Mouse (Mus musculus) mouse trophoblast stem cell (cell line): ENCODE data around the gene Sigmar1.
"Not testable (repeated sequence)": the region's sequence is repeated elsewhere in the genome, so short reads cannot be mapped to it uniquely, and the experiment has no call there.

Experiments used
- in situ Hi-C, 2 experiments: fragments of 300-500 bp; cut with MseI, MboI; formaldehyde crosslinking; loops; 2 replicates in 1 of 2; 3 replicates in 1 of 2; pipeline ENCODE4 v1.15.1; 2025

Gene Sigmar1

DNA sequence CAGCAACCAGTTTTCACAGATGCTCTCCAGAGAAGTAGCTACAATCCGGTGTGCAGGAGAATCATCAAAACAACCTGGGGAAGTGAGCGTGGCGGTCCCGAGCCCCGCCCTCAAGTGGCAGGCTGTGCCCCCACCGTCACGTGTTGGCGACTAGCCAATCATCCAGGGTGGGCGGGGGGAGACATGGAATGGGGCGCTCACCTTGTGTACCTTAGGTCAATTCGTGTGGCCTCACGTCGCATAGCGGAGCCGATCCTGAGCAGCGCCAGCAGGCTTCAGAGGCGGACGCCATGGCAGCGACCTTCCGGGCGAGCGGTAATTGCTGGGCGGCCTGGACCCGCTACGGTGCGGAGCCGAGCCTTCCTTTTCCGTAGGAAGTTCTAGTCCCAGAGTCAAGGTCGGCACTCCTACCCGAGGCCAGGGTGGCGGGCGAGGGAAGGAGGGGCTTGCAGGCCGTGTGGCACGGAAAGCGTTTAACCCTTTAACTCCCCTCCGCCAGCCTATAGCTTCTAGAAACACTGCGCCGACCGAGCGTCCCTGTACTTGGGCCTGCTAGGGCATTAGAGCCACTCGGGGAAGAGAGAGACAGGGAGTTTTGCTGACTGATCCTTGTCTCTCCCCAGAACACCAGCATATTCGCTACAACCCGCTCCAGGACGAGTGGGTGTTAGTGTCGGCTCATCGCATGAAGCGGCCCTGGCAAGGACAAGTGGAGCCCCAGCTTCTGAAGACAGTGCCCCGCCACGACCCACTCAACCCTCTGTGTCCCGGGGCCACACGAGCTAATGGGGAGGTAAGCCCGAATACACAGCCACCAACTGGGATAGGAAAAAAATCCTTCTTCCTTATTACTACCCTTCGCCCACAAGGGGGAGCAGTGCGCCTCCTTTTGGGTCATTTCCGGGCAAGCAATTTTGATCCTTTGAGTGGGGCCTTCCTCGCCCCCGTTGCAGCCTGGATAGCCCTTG lies at the start of gene Sigmar1:
Sigmar1 (minus strand) TSS at position 820 of the 968 bp plus-strand sequence.
- in situ Hi-C loops, result no loop called here

DNA sequence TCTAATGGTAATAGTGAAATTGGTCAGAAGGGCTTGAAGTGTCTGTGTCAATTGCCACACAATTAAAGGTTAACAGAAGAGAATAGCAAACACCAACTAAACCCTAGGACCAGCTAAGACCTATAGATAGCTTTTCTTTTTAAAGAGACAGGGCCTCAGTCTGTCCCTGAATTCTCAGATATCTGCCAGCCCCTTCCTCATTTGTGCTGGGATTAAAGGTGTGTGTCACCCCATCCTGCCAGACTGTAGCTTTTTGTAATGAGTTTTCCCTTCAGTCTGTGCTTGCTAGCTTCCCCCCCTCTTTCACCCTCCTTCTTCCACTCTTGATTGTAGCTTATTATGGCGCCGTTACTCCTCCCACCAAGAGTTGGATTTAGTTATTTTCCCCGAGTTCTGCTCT lies 27.2 kb upstream of the Sigmar1 start:
- in situ Hi-C loops, result not testable (repeated sequence)

DNA sequence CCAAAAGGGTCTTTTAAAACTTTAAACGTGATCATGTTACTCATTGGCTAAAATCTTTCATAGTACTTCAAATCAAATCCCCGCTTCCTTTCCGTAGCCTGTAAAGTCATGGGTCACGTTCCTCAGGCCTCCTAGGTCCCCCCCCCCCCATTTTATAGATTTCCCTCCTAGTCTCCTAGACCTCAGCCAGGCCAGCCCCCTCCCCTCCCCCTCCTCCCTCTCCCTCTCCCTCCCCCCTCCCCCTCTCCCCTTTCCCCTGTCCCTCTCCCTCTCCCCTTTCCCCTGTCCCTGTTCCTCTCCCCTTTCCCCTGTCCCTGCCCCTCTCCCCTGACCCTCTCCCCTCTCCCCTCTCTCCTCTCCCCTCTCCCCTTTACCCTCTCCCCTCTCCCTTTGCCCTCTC lies 26.8 kb upstream of the Sigmar1 start:
- in situ Hi-C loops, result not testable (repeated sequence)

DNA sequence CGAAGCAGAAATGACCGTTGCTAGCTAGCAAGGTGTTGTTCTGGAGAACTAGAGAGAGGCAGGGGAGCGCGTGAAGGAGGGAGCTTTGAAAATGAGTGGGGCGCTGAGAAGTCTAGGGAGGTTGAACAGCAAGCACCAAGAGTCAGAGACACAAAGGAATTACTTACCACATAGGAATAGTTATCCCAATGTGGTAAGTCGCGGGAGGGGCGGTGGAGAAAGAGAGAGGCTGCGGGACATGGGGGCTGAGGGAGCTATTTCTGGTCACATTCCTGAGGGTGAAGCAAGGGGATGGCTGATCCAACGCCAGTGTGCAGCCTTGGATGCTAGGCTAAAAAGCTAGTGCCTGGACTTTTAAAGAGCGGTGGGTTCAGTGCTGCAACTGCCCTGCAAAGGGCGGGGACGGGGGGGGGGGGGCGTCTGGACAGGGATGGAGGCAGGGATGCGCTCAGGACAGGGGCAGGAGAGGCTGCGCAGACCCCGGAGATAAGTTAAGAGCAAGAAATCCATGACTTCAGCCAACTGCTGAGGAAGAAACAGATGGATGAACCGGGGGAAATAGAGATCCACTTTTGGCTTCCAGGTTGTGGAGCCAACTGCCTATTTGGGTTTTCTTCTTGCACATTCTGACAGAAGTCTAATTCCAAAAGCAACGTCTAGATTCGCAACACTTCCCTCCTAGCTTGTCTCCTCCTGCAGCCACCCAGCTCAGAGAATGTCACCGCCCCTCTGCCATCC lies 26.0 kb upstream of the Sigmar1 start:
- in situ Hi-C loops, result not testable (repeated sequence)

DNA sequence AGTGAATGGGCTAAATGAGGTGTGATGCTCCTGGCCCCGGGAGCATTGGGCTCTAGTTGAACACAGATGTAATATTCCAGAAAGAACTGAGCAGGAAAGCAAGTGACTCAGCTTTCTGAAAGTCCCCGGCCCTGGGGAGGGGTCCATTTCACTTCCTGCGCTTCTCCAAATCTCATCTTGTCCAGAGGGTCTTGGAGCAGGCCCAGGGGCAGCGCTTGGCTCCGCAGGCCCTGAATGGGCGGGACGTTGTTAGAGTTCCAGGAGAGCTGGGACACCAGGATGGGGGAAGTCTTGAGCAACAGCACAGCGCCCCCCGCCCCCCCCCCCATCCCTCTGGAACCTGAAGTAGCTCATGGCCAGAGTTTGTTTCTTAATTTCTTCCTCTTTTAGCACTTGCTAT lies 25.3 kb upstream of the Sigmar1 start:
- in situ Hi-C loops, result not testable (repeated sequence)

DNA sequence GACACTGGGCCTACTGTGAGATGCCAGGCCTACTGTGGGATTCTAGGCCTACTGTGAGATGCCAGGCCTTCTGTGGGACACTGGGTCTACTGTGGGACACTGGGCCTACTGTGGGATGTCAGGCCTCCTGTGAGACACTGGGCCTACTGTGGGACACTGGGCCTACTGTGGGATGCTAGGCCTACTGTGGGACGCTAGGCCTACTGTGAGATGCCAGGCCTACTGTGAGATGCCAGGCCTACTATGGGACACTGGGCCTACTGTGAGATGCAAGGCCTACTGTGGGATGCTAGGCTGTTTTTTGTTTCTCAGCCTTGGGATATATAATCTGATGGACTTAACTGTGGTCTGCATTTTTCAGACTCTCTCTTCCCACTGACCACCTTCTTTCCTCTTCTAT lies 19.9 kb upstream of the Sigmar1 start:
- in situ Hi-C loops, result not testable (repeated sequence)

DNA sequence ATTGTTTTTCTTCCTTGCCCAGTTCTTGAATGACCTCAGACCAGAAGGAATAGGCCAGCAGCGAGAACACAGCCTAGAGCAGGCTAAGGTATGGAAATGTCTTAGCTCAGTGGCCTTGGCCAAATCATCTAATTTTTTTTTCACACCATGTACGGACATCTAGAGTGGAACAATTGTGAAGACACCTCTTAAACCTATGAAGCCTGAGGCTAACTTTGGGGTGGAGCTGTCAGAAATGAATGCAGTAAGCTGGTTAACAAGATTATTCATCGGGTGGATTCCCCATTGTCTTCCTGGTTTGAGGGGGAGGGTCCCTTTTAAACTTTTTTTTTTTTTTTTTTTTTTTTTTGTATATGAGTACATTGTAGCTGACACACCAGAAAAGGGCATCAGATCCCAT lies 18.5 kb upstream of the Sigmar1 start:
- in situ Hi-C loops, result not testable (repeated sequence)

DNA sequence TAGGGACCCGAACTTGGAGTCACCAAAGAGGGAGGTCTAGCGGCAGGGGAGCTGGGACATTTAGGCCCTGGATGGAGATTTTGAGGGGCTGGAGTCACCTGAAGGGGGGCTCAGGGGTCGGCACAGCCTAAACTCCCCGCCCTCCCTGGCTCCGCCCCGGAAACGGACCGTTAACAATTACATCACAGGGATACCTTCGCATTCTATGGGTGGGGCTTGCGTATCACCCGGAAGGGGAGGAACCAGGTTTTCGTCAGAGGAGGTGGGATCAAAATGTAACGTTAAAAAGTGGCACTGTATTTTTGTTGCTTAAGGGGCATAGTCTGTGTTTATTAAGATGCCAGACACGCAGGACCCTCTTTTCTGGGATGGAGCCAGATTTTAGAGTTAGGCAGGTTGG lies 18.0 kb upstream of the Sigmar1 start, which contains the start of gene Ccl27a:
Ccl27a (minus strand) TSS at position 246 of the 400 bp plus-strand sequence.
- in situ Hi-C loops, result not testable (repeated sequence)

DNA sequence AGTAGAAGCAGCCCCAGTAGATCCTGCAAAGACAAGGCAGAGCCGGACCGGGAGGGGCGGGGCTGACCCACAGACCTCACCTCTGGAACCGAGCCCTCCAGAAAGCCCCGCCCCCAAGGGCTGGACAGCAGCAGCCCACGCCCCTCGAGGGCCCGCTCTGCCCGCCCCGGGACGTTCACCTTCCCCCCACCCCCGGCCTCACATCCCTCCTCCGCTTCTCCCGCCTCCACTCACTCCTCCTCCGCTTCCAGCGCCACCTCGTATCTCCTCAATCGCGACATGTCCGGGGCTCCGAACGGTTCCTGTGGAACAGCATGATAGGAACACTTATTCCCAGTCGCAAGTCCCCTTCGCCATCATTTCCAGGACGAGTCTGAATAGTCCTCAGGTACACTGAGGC lies 17.5 kb upstream of the Sigmar1 start:
- in situ Hi-C loops, result not testable (repeated sequence)

DNA sequence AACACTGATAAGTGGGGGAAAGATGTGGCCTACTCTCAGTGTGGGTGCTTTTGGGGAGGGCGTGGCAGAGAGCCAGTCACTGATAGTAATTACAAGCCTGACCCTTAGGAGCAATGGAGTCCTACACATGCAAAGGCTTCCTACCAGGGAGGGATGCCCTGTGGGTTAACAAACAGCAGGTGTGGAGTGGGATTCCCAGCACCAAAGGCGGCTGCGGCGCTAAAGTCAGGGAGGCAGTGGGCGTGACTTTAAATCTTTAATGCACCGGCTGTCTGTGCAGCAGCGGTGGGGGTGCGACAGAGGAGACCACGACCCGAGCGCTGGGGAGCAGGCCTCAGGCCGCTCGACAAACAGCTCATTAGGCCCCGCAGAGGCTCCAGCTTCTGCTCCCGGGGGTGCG lies 17.0 kb upstream of the Sigmar1 start:
- in situ Hi-C loops, result not testable (repeated sequence)

DNA sequence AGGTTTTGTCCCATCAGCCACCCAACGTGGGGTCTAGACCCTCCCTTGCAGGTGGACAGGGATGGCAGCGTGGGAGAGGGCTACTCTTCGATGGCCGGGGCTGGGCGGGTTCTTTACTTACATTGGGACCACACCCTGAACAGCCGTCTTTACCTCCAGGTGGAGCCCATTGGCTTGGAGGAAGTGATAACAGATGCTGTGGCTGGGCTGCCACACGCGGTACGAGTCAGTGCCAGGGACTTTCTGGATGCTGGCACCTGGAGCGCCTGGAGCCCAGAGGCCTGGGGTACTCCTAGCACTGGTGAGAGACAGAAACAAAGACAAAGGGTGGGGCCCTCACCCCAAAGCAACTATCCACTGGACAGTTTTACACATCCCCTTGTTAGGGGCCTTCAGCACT lies 11.3 kb upstream of the Sigmar1 start:
- in situ Hi-C loops, result not testable (repeated sequence)

DNA sequence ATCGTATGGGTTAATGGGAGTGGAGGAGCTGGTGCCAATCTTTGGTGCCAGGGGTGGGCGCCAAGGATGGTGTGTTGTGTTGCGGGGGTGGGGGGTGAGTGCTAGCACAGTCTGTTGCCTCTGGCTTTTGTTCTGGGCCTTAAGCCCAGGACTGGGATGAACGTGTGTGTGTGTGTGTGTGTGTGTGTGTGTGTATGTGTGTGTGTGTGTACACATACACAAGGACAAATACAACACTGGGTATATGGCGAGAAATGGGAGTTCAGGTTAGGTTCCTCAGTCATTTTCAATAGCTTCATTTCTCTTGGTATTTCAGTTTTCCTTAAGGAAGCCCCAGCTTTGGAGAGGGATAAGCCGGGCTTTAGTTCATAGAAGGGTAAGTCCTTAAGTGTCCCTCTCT lies 7.2 kb upstream of the Sigmar1 start:
- in situ Hi-C loops, result not testable (repeated sequence)

DNA sequence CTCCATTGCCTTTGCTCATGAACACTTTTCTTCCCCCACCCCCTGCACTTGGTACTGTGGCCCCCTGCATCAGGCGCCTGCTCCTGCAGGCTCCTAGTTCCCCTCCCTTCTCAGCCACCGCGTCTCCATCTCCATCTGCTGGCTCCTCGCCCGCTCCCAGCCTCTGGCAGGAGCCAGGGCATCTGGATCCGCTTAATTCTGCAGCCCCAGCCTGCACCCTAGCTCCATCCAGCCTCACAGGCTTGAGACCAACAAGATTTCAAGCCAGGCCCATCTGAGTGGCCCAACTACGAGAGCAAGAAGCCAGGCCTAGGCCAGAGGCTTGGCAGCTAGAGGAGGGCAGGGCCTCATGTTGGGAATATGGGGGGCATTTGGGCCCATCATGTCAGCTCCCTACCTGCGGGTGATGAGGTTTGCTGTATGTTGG lies 6.7 kb upstream of the Sigmar1 start:
- in situ Hi-C loops, result not testable (repeated sequence)

DNA sequence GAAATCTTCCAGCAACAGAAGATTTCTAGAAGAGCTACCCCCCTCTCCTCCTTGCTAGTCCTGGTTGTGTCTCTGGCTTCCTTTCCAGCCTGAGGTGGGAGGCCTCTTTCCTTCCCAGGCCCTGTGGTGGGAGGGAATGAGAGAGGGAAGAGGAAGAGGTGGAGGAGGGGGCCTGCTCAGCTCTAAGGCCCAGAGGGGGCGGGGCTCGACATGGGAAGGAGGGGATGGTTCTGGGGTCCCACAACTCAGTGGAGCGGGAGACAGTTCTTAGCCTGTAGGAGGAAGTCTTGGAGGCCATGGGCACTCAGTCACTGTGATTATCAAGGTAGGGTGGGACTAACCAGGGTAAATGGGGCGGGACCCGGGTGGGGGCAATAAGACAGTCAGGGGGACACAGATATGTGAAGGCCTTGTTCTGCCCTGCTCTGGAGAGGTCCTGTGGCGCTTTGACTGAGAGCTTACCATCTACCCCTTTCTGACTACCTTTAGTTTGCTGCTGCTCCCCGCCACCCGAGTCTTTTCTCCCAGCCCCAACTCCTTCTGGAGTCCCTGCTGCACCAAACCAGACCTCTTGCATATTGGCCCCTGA lies 6.2 kb upstream of the Sigmar1 start:
- in situ Hi-C loops, result no loop called here

DNA sequence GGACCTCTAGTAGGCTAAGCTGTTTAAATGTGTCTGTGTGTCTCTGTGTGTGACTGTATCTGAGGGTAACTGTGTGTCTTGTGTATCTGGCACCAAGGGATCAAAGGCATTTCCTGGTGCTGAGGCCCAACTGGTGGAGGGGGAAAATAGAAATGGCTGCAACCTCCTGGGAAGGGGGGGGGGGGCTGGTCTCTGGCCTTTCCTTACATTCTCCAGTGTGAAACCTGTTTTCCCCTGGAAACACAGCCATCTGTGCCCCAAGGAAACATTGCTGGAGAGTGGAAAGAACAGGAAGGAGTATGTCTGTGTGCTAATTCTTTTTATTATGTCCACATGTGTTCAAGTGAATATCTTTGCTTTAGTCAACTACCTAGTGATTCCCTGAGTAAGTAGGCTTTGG lies 5.7 kb upstream of the Sigmar1 start:
- in situ Hi-C loops, result no loop called here

DNA sequence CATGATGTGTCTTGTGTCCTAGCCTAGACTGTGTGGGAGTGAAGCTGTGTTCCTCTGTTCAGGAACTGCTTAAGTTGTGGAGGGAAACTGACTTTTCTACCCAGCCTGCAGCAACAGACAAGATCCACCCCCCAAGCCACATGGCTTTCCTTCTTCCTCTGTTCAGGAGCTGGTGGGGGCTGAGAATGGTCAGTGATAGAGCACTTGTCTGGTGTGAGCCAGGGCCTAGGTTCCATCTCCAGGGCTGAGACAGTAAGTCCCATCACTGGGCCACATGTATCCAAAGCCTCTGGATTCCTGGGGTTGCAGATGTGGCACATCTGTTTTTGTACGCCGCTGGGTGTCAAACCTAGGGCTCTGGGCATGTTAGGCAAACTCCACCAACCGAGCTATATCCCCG lies 5.0 kb upstream of the Sigmar1 start:
- in situ Hi-C loops, result no loop called here

DNA sequence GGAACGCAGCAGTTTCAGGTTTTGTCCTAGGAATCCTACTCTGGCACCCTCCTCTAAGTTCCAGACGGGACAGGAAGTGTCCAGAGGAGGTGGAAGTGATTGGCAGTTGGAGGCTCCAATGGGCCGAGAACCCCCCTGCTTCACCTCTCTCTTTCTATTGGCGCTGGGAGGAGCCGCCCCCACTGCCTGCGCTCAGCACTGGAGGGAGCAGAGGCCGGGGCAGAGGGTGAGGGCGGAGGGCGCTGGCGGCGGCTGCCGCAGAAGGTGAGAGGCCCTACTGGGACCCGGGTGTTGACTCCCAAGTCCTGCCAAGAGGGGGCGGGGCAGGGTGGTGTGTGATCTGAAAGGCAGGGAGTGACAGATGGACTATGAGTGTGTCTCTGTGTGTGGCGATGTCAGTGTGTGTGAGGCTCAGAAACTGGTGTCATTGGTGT lies 4.3 kb upstream of the Sigmar1 start:
- in situ Hi-C loops, result no loop called here

DNA sequence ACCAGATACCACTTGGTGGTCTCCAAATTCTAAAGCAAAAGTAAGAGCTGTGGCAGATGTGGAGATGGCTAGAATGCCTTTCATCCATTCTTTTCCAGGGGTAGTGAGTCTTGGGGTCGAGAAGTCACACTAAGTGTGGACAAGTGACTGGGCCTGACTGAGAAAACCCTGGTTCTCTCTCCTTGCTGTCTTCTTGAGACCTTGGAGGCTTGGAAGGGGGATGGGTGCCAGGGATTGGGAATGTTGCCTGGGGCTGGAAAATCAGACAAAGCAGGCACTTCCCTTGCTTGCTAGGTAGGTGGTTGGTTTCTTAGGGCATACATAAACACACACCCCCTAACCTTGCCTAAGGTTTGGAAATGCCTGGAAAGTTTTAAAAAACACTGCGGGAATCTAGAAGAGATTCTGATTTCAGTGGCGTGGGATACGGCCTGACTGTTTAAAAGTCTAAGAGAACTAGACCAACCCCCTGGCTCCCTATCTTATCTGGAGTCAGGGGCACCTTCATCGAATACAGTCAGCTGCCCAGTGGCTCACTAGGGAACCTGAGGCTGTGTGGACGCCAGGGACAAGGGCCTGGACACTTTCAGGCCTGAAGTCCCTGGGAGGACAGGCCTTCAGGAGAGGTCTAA lies 3.8 kb upstream of the Sigmar1 start:
- in situ Hi-C loops, result no loop called here

DNA sequence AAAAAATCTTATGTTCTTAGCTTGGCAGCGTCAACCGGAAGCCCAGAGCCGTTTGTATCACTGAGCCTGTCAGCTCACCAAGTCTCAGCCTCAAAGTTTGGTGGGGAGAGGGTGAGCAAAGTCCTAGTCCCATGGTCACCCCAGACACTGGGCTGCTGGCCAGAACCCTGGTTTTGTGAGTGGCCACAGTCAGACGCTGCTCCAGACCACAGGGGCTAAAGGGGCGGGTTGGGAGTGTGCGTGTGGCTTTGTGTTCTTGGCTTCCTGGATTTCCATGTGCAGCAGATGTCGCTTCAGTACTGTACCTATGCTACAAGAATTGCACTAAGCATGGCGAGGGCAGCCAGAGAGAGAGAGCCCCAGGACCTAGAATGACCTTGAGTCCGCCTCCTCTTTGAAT lies 3.2 kb upstream of the Sigmar1 start:
- in situ Hi-C loops, result no loop called here

DNA sequence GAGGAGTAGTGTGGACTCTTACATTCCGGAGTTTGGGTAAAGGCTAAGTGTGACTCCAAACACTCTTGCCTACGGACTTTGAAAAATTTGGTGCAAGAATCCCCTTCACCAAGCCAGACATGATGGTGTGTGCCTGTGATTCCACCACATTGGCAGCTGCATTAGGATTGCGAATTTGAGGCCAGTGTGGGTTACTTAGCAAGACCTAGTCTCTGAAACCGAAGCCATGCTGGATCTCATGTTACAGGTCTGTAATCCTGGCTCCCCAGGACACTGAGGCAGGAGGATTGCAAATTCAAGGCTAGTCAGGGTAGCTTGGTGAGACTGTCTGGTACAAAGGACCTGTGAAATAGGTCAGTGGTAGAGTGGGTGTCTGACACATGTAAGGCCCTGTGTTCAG lies 2.7 kb upstream of the Sigmar1 start:
- in situ Hi-C loops, result no loop called here

DNA sequence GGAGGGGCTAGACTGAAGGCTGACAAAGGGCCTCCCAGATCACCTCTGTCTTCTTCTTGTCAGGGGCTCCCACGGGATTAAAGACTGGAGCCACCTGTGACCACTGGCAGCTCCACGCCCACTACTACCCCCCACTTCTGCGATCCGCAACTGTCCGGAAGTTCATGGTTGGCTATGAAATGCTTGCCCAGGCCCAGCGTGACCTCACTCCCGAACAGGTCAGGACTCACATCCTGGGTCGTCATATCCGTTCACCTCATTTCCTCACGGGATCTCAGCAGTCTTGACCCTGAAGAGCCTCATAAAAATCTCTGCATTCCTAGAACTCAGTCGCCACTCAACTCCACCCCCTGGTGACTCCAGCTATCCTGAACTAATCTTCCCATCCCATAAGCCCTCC lies 2.1 kb upstream of the Sigmar1 start:
- in situ Hi-C loops, result no loop called here

DNA sequence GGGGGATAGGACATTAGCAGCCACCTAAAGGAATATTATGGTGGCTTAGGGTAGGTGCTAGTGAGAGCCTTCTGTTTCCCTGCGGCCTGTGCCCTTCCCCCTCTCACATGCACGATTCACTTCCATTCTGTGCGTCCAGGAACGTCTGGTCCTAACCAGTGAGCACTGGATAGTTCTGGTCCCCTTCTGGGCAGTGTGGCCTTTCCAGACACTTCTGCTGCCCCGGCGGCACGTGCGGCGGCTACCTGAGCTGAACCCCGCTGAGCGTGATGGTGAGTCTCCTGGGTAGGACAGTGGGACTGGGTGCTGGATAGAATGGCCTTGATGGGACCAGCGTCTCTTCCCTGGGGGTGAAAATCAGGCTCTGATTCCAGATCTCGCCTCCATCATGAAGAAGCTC lies 1.4 kb upstream of the Sigmar1 start:
- in situ Hi-C loops, result no loop called here
